In the genomic region with DNA sequence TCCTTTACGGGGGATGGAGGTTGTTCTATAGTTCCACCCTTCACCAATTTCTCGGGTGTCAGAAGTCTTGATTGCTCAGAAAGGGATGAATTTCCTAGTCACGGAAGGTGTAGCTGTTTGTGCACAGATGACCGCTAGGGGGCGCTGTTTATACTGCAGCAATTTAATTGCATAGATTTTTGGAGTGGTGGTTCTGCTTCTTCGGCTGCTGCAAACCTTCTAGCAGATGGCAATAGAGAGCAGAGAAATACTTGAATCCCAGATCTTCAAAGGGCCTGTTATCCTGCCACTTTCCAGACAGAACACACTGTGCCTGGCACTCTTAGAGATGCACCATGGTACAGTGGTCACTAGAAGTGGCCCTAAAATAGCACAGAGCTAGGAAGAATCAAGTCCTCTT, we compare ENCODE assay signal across 9 mouse cellular contexts. TPM values are rescaled to one million over a fixed set of nuclear protein-coding genes. Genes with fewer than 3 reads are reported as not detected.
A peak's percentile ranks its signal among the peaks of the same experiment; 100 is the strongest.
DNase-seq lines count a peak whose midpoint lies in the region; TF ChIP-seq lines count a peak whose summit lies in the region.
"Had no signal": no experiment of that assay in that cellular context is flagged by ENCODE, and none has a peak within 500 bp of the region (broad histone marks: within the 10 kb centered on the region; RNA-seq: fewer than 3 reads in every experiment).

No protein-coding gene starts in this region.

- no peak overlapping the region for H3K4me3 ChIP-seq in gastrocnemius, adult 2 months
- H3K4me3 ChIP-seq: hindbrain, embryonic 15.5 days had no signal

- DNase-seq in B cell, adult 2 months, result peak; percentile 92
- peak; percentile 42 for DNase-seq in Muller cell, postnatal 12 days (ENCODE audit: inconsistent ontology term)
- DNase-seq in cerebellum, adult 8-10 months, result peak; percentile 71
- peak; percentile 85 for DNase-seq in gastrocnemius, adult 2 months
- peak; percentile 86 to 92 for DNase-seq in kidney, postnatal 25 days
- peak; percentile 78 to 85 for DNase-seq in lung, adult 18-20 months
- peak; percentile 87 to 89 for DNase-seq in right cerebral cortex, postnatal 10 days (ENCODE audit: low spot score in 2 of 2)
- peak; percentile 73 to 81 for DNase-seq in urinary bladder, postnatal 36 days (ENCODE audit: low spot score in 2 of 2)

- H3K27ac ChIP-seq in gastrocnemius, adult 2 months, result peak overlapping the region; percentile 46
- H3K27ac ChIP-seq: hindbrain, embryonic 15.5 days had no signal

- intact Hi-C loops in gastrocnemius, adult 2 months (cut with DNase I), result loop anchor here (1.0 kb wide), 1 partner anchor 54 kb away; no protein-coding TSS in a partner anchor

- no peak; the same call in none of the 2 replicates for TF ChIP-seq CTCF in gastrocnemius, adult 2 months (IDR thresholded peaks at IDR 0.05)

RNA-seq across cellular contexts. Expression of gene Slc12a3, which starts 14.3 kb away (rescaled TPM):
- not detected for total RNA-seq in gastrocnemius, adult 2 months (2021)

RNA-seq across cellular contexts. Expression of gene Herpud1, which starts 42.9 kb away (rescaled TPM):
- total RNA-seq in gastrocnemius, adult 2 months (2021), result 100 to 1,000 TPM; 111 to 117 TPM

Comparison
In these comparisons a context has a peak if more than half of its experiments do, and no peak if none do; other contexts are left out.
1. DNase-seq: peak in every context shown above with its lines; median percentile 92 in B cell, adult 2 months; 89 in kidney, postnatal 25 days; 88 in right cerebral cortex, postnatal 10 days; 85 in gastrocnemius, adult 2 months; 82 in lung, adult 18-20 months; 77 in urinary bladder, postnatal 36 days; 71 in cerebellum, adult 8-10 months; 42 in Muller cell, postnatal 12 days.